Mouse (Mus musculus) forebrain, embryonic 14.5 days (tissue): ENCODE results near the gene Sh3bgrl2. TPM values are rescaled to one million over a fixed set of nuclear protein-coding genes. Genes with fewer than 3 reads are reported as not detected.

ENCODE experiments used
- ATAC-seq: fragments of 200-750 bp; cut with Nextera tagmentation; 2 replicates; pipeline ENCODE4 v1.8.0; 2017; ENCODE audit warnings: mild to moderate bottlenecking, moderate library complexity
- DNase-seq: peaks from one replicate; pipeline ENCODE4 v3.0.0-alpha.2; 2015; ENCODE audit warnings: low spot score
- H3K27ac ChIP-seq: fragments of 300-500 bp; sonication (generic); 2 replicates; pipeline ENCODE4 v1.5.1; 2014; ENCODE audit warnings: low read depth, mild to moderate bottlenecking, control low read depth, low read length, moderate library complexity
- H3K27me3 ChIP-seq: fragments of 300-500 bp; sonication (generic); replicated peaks from 2 replicates; pipeline ENCODE4 v1.6.1; 2014; ENCODE audit warnings: low read length, control low read depth, mixed read lengths; ENCODE audit not compliant: control insufficient read depth, insufficient read depth
- H3K36me3 ChIP-seq: fragments of 300-500 bp; sonication (generic); 2 replicates; pipeline ENCODE4 v1.6.1; 2014; ENCODE audit warnings: low read length, control low read depth; ENCODE audit not compliant: control insufficient read depth, insufficient read depth
- H3K4me1 ChIP-seq: fragments of 300-500 bp; sonication (generic); 2 replicates; pipeline ENCODE4 v1.6.1; 2014; ENCODE audit warnings: antibody characterized with exemption, low read length, control low read depth; ENCODE audit not compliant: control insufficient read depth, insufficient read depth
- H3K4me2 ChIP-seq: fragments of 300-500 bp; sonication (generic); 2 replicates; pipeline ENCODE4 v1.6.1; 2014; ENCODE audit warnings: mild to moderate bottlenecking, control low read depth, low read length
- H3K4me3 ChIP-seq: fragments of 300-500 bp; sonication (generic); 2 replicates; pipeline ENCODE4 v1.5.1; 2014; ENCODE audit warnings: low read depth, low read length, control low read depth
- H3K9ac ChIP-seq: fragments of 300-500 bp; sonication (generic); 2 replicates; pipeline ENCODE4 v1.6.1; 2014; ENCODE audit warnings: mild to moderate bottlenecking, low read length, control low read depth, moderate library complexity
- H3K9me3 ChIP-seq: fragments of 300-500 bp; sonication (generic); replicated peaks from 2 replicates; pipeline ENCODE4 v1.6.1; 2016; ENCODE audit warnings: low read length, control low read depth, mixed read lengths; ENCODE audit not compliant: control insufficient read depth
- WGBS: fragments of 180-500 bp; shearing (Covaris S2); extraction: QIAGEN DNeasy Blood & Tissue Kit; methylation state at CpG from one replicate; pipeline ENCODE4 v1.1.7; 2014; 5-methylcytosine and 5-hydroxymethylcytosine counted together
- polyA plus RNA-seq: library from polyadenylated mRNA; unstranded; fragments of >200 nt; fragmentation: Nextera tagmentation; extraction: Ambion mirVana; gene quantifications from 2 replicates; pipeline ENCODE4 v1.2.1, GENCODE M21; 2014

The Sh3bgrl2 gene
- polyA plus RNA-seq, 1 experiment from 2014 or later, result 26.3 TPM

GRCm38 (mm10) chr9:83605886-83606640 lies 57.9 kb downstream of the Sh3bgrl2 start:
- 62% methylated on average over 8 of the region's 8 CpGs for WGBS
- Histone ChIP-seq H3K4me1 (peaks cover 6% of the 10 kb centered on the region), H3K36me3 (no peaks in the 10 kb centered on the region), H3K9me3 (no peaks in the 10 kb centered on the region), H3K27me3 (no peaks in the 10 kb centered on the region), H3K4me2 (no peak overlapping the region), H3K9ac (no peak overlapping the region), H3K4me3 (no peak overlapping the region), H3K27ac (no peak overlapping the region)
- DNase-seq (no peak), ATAC-seq (no peak)

GRCm38 (mm10) chr9:83608135-83608534 lies 60.0 kb downstream of the Sh3bgrl2 start:
- H3K4me1 ChIP-seq, result peaks cover 3% of the 10 kb centered on the region; the same call in 1 of the 2 replicates
- DNase-seq (no peak), ATAC-seq (no peak)
- H3K4me2 ChIP-seq, result no peak overlapping the region
- 72% methylated on average over 1 of the region's 1 CpGs for WGBS
- no peaks in the 10 kb centered on the region for H3K36me3 ChIP-seq
- no peak overlapping the region for H3K27ac ChIP-seq
- no peak overlapping the region for H3K4me3 ChIP-seq
- H3K9me3 ChIP-seq, result no peaks in the 10 kb centered on the region
- no peak overlapping the region for H3K9ac ChIP-seq
- H3K27me3 ChIP-seq, result no peaks in the 10 kb centered on the region

- Histone ChIP-seq H3K9me3 (no peaks in the 10 kb centered on the region), H3K27ac (no peak overlapping the region), H3K36me3 (no peaks in the 10 kb centered on the region), H3K4me3 (no peak overlapping the region), H3K27me3 (no peaks in the 10 kb centered on the region), H3K4me1 (no peaks in the 10 kb centered on the region), H3K9ac (no peak overlapping the region), H3K4me2 (no peak overlapping the region)
- DNase-seq, result peak; percentile 94
- 38% methylated on average over 9 of the region's 9 CpGs for WGBS
- ATAC-seq, result peak; percentile 90
These were observed 61.5 kb downstream of the Sh3bgrl2 start for GRCm38 (mm10) chr9:83609422-83610297.

GRCm38 (mm10) chr9:83615912-83616585 lies 67.9 kb downstream of the Sh3bgrl2 start:
- no peak for ATAC-seq
- WGBS, result 52% methylated on average over 6 of the region's 6 CpGs
- H3K4me2 ChIP-seq, result no peak overlapping the region

GRCm38 (mm10) chr9:83616586-83617081 lies 68.5 kb downstream of the Sh3bgrl2 start:
- WGBS, result 38% methylated on average over 7 of the region's 7 CpGs
- H3K4me1 ChIP-seq, result no peaks in the 10 kb centered on the region
- DNase-seq (no peak), ATAC-seq (no peak)
- H3K4me2 ChIP-seq, result no peak overlapping the region
- no peak overlapping the region for H3K27ac ChIP-seq
- no peaks in the 10 kb centered on the region for H3K9me3 ChIP-seq
- no peak overlapping the region for H3K9ac ChIP-seq
- no peaks in the 10 kb centered on the region for H3K27me3 ChIP-seq
- no peak overlapping the region for H3K4me3 ChIP-seq
- H3K36me3 ChIP-seq, result no peaks in the 10 kb centered on the region

More at GRCm38 (mm10) chr9:83615912-83616585, 67.9 kb downstream of the Sh3bgrl2 start:
- no peak for DNase-seq
- H3K4me1 ChIP-seq, result no peaks in the 10 kb centered on the region
- H3K27me3 ChIP-seq, result no peaks in the 10 kb centered on the region
- H3K27ac ChIP-seq, result no peak overlapping the region
- H3K4me3 ChIP-seq, result no peak overlapping the region
- H3K9ac ChIP-seq, result no peak overlapping the region
- H3K36me3 ChIP-seq, result no peaks in the 10 kb centered on the region
- H3K9me3 ChIP-seq, result no peaks in the 10 kb centered on the region

- H3K27me3 ChIP-seq, result no peaks in the 10 kb centered on the region
- H3K36me3 ChIP-seq, result no peaks in the 10 kb centered on the region
- no peaks in the 10 kb centered on the region for H3K4me1 ChIP-seq
- H3K9ac ChIP-seq, result no peak overlapping the region
- WGBS, result 66% methylated on average over 6 of the region's 6 CpGs
- H3K9me3 ChIP-seq, result no peaks in the 10 kb centered on the region
- DNase-seq (no peak), ATAC-seq (no peak)
- no peak overlapping the region for H3K4me3 ChIP-seq
- no peak overlapping the region for H3K4me2 ChIP-seq
- no peak overlapping the region for H3K27ac ChIP-seq
These were observed 75.3 kb downstream of the Sh3bgrl2 start for GRCm38 (mm10) chr9:83623455-83623854.

GRCm38 (mm10) chr9:83624193-83624592 lies 76.1 kb downstream of the Sh3bgrl2 start:
- no peaks in the 10 kb centered on the region for H3K36me3 ChIP-seq
- H3K27me3 ChIP-seq, result no peaks in the 10 kb centered on the region
- no peak overlapping the region for H3K4me2 ChIP-seq
- no peak for ATAC-seq
- H3K4me1 ChIP-seq, result no peaks in the 10 kb centered on the region
- no peak overlapping the region for H3K4me3 ChIP-seq
- H3K27ac ChIP-seq, result no peak overlapping the region
- 88% methylated on average over 5 of the region's 5 CpGs for WGBS
- H3K9ac ChIP-seq, result no peak overlapping the region
- no peak for DNase-seq
- H3K9me3 ChIP-seq, result no peaks in the 10 kb centered on the region

- no peak overlapping the region for H3K9ac ChIP-seq
- 85% methylated on average over 5 of the region's 5 CpGs for WGBS
- H3K4me3 ChIP-seq, result no peak overlapping the region
- H3K36me3 ChIP-seq, result no peaks in the 10 kb centered on the region
- H3K4me2 ChIP-seq, result no peak overlapping the region
- H3K4me1 ChIP-seq, result no peaks in the 10 kb centered on the region
- no peaks in the 10 kb centered on the region for H3K27me3 ChIP-seq
- H3K9me3 ChIP-seq, result no peaks in the 10 kb centered on the region
- no peak overlapping the region for H3K27ac ChIP-seq
- no peak for ATAC-seq
- DNase-seq, result no peak
These were observed 77.0 kb downstream of the Sh3bgrl2 start for GRCm38 (mm10) chr9:83625085-83625484.
